Mouse (Mus musculus) yolk sac, embryonic 10.5 days (tissue): ENCODE results near the gene Metrnl.
A peak's percentile ranks its signal among the peaks of the same experiment; 100 is the strongest.

Source experiments
- DNase-seq: peaks from one replicate; pipeline ENCODE4 v3.0.0-alpha.2; 2017; ENCODE audit warnings: low spot score

Gene Metrnl

DNA sequence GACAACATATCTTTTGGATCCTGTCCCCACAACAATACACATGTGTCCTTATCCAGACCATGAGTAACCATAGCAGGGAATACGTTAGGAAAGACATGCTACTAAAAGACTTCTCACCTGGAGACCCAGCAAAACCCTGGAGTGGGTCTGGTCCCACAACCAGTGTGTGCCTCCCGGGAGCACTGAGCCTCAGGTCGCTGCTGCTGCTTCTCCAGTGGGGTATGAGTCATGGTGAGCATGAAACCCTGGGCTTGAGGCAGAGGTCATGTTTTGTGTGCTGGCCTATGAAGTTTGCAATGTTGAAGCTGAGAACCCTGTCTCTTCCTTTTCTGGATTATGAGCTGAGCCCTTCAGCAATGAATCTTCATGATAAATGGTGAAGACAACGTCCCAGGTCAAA lies 15.3 kb upstream of the Metrnl start:
- DNase-seq: no peak

DNA sequence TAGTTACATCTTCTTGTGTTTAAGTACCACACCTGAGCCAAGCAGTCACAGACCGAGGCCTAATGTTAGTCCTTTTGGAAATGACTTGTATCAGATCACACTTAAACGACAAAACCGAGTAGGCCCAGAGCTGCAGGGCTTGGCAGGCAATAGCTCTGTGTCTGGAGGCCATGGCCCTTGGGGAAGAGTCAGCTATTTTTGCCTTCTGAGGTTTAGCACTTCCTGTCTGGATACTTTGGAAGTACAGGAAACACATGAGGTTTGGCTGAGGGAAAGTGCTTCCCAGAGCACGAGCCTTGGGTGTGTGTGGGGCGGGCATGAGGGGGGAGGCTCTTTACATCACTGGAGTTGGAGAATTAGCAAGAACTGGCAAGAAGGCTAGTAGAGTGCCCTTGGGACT lies 14.7 kb upstream of the Metrnl start:
- DNase-seq: no peak

DNA sequence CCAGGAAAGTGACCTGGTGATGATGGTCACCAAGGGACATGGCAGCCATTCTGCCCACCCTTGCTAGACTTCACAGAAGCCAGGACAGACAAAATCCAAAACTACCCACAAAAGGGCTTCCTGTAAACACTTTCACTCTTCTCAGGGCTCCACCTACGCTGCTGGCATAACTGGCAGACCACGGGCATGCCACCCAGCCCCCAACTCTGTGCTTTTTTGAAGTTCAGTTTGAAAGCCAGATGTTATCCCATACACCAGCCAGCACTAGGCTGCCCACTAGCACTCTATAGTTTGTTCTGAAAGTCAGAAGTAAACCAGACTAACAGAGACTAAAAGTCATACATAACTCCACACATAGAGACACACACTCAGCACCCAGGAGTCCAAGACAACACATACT lies 13.3 kb upstream of the Metrnl start:
- no peak for DNase-seq

DNA sequence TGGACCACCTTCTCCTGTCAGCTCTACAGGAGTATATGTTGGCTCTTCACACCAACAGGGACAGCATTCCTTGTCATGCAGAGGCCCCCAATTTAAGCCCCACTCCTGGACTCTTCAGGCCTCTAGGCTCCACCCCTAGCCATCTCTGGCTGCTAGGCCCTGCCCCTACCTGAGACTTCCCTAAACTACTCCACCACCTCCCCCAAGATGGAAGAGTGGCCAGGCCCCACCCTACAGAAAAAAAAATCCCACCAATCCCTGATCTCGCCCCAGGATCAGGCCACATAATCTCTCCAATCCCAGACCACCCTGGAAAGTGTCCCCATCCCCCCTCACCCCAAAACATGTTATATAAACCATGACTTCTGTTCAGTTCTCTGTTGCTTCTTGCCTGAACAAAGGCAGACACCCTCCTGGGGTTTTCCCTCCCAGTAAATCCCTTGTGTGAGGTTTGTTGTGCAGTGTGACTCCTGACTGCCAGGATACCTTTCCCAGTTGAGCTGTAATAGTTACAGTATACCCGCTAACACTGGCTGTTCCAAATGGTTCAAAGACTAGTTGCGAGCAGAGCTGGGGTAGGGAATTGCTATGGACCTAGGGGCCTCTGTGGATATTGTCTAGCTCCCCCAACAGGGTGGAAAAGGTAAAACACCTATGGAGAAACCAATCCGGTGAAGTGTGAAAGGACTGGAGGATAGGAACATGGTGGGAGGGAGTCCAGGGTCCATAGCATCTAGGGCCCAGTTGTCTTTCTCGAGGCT lies 5.9 kb upstream of the Metrnl start:
- no peak for DNase-seq

DNA sequence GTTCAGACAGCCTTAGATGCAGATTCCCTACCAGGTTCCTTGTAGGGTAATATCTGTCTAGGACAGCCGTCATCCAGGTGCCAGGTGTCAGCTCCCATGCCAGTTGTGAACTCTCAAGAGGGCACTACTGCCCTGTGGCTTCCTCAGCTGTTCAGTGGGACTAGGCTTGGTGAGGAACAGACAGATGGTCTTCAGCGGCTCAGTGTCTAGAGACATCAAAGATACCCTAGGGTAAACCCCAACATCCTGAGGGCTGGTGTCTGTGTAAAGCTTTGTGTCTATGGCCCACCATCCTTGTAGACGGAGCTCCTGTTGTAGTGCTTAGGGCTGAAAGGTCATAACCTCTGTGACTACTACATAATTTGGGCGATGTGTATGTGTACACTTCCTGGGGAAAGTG lies 4.1 kb upstream of the Metrnl start:
- no peak for DNase-seq

DNA sequence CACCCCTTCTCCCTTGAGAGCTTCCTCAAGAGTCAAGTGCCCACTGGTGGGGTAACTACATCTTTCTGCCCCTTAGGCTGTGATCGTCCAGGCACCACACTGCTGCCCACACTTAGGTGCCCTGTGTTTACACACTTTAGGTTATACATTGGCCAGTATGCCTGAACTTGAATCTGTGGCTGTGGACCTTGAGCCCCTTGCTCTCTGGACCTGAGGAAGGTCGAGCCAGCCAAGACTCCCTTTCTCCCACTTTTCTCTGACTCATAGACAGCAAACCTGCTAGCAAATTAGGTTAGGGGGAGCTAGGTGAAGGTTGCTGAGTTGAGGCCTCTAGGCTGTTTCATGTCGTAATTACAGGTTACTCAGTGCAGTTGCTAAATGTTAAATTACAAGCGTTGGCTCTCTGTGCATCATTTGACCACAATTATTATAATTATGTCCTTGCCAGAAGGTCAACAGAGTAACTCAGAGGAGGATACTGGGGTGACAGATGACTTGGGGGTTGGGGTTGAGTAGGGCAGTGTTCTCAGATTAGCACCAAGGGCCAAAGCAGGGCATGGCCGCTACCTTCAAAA lies 2.9 kb upstream of the Metrnl start:
- no peak for DNase-seq

DNA sequence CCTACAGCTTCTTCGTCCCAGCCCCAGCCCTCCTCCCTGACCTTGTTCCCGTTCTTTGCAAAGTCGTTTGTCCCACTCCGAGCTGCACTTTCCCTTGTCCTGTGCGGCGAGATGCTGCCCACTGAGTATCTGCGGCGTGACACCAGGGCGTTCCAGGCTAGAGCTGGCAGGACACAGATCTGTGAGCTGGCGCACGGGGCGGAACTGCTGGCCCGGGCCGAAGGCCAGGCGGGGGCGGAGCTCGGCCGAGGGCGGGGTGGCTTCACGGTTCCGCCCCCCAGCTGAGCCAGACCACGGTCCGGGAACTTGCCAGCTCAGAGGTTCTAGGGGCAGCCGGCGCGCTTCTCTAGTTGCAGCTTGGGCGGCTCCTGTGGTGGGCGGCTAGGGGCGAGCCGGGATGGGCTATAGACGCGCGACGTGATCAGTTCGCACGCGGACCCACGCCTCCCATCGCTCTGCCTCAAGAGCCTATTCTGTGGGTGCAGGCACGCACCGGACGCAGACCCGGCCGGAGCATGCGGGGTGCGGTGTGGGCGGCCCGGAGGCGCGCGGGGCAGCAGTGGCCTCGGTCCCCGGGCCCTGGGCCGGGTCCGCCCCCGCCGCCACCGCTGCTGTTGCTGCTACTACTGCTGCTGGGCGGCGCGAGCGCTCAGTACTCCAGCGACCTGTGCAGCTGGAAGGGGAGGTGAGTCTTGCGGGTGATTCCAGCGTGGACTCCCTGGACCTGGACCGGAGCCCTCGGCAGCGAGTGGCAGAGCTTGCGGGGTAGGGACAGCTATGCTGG lies 959 bp downstream of the Metrnl start:
- peak; percentile 90 for DNase-seq

DNA sequence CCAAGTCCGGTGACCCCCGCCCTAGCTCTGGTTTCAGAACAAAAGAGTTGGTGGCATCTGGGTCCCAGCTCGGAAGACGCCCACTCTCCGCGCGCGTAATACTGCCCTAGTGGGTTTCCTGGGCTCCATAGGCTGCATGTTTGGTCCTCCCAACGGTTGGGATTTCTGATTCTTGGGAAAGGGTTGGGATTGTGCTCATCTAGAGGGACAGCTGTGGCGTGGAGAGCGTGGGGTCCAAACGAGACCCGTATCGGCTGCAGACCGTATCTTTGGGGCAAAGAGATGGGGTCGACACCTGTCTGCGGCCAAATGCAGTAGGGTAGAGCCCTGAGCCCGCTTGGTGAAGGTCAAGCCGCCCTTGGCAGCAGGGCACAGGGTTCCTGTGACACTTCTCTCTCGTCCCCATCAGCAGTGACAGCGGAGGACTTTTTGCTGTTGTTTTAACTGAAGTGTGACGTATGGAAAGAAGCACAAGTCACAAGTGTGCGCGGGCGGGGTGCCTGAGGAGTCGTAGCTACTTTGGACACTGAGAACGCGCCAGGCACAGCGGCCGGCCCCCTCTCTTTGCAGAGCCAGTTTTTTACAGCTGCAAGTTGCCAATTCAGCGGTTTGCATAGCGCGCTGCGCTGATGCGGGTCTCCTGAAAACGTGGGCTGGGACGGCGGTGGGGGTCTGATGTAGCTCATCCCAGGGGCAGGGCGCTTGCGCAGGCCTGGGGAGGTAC lies 1.7 kb downstream of the Metrnl start:
- peak; percentile 35 for DNase-seq

DNA sequence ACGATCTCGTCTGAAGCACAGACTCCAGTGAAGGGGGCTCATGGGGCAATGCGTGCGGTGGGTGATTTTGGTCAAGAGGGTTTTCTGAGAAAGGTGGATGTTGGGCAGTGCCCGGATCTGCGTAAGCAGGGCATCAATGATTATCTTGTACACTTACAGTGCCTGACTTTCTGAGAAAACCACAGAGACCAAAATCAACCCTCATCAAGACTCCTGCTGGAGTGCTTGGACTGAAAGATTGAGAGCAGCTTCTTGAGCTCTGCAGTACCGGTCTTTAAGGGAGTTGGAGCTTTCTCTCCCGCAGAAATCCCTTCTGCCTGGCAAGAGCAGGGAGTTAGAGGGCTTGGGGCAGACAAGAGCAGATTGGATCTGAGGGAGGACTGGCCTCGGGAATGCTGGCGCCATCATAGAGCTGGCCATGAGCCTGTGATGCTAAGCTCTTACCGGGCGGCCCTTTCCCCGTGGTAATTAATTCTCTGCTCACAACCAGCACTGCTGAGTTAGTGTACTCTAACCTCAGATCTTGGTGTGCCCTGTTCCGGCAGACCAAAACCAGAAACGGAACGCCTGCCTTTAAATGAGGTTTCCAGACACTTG lies 2.4 kb downstream of the Metrnl start:
- no peak for DNase-seq

DNA sequence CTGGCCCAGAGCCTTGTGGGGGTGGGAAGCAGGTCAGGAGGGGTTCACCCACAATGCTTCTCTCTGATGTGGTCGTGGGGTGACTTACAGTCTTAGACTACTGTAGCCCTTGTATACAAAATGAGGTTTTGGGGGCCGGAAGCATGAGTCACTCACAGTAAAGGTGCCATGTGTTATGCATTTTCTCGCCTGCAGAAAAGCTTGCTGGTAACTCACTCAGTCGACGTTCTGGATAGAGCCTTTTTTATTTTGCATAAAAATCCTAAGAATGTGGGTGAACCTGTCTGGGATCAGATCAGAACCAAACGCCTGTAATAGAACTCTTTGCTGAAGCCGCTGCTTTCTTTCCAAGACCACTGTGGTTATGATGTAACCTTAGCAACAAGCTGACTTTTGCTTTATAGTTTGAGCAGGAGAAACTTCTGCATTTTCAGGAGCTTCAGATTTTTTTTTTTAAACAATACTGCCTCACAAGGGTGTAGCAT lies 5.2 kb downstream of the Metrnl start:
- no peak for DNase-seq

DNA sequence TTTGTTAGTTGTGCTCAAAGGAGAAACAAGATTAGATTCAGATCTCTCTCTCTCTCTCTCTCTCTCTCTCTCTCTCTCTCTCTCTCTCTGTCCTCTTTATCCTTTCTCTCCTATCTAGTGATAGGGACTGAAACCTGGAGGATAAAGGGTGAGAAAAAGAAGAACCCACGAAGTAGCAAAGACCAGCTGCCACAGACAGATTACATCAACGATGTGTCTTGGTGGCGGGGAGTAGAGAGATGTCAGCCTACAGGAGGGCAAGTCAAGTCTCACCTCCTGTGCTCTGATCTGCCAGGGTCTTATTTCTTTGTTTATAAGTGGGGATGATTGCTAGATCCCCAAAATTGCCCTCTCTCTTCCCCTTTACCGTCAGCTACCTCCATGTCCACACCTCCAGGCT lies 7.9 kb downstream of the Metrnl start:
- DNase-seq: no peak

DNA sequence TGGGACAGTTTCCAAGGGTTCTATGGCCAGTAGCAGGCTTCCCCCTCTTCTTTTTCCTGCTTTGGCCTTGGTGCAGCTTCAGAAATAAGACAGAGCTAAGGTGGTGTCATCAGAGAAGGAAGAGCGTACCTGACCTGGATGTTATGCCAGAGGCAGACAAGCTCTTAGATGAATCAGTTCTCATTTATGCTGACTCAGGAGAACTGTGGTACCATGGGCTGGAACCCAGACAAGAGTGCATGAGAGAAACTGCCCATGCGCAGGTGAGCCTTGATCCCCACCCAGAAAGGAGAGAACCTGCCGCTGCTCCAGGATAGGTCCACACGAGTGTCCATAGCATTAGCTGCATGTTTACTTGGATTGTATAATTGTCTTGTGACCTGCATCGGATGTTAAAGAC lies 8.9 kb downstream of the Metrnl start:
- DNase-seq: no peak

DNA sequence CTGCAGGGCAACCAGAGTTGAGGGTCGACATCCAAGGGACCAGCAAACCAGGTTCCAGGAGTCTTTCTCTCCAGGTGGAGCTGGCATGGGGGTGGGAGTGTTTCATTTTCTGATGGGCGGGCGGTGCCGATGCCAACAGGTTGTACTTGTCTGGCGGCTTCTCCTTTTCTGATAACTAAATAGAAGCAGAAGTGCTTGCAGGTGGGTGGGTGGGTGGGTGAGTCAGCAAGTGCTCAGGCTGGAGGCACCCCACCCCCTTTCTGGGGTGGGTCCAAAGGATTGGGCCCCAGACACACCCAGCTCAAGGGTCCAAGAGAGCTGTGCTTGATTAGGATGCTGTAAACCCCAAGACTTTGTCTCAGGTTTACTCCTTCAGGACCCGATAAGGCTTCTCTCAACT lies 11.6 kb downstream of the Metrnl start:
- no peak for DNase-seq

DNA sequence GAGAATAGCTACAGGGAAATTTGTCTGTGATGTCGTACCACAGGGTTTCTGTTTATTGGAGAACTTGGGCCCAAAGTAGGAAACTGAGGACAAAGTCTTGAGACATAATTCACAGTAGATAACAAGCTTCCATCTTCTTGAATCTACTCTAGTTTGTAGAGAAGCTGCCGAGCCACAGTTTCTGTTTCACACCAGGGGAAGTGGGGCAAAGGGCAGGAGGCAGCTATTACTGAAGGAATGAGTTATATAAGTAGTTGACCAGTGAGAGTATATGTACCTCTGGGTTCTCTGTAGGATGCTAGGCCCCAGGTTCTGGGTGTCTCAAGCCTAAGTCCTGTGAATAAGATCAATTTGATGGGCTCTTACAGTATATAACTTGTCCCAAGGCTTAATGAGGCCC lies 12.2 kb downstream of the Metrnl start:
- no peak for DNase-seq

DNA sequence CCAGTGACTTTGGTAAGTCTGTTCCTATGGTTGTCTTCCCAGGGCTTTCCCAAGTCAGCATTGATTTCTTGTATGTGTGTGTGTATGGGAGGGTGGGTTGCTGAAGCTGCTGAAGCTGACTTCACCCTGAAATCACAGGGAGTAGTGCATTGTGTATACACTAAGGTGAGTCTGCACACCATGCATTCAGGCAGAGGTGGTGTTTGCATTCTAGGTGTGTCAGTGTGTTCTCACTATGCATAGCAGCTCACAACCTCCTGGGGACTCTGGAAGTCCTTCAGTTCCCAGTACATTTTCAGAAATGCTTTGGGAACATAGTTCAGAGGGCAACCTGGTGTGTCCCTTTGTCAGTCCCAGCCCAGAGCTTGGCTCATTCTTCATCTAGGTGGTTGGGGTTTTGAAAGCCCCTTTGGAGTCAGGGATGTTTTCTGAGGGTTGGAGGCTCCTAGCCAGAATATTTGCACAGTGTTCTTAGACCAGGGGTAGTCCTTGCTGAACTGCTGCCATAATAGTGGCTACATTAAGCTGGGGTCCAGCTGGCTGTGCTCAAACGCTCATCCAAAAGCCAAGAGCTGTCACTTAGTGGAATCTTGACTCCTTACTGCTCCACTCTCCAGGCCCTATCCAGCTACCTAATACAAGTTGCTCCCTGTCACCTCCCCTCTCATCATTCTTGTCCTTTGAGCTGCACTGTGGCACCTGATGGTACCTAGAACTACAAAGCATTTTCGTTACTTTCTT lies 13.6 kb downstream of the Metrnl start:
- DNase-seq: no peak

DNA sequence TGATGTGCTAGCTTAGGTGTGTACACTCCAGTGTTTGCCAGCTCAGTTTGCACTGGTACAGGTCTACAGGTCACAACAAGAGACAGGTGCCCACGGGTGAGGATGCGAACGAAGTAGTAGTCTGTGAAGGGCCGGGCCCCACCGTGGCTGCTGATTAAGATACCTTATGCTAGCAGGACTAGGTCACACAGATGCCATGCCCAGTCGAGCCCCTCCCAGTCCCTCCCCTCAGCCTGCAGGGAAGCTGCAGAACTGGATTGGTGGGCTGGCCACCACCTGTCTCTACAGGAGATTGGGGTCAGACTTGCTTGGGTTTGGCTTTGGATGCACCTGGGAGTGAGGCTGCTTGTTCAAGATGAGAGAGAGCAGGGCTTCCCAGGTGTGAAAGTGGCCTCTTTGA lies 16.4 kb downstream of the Metrnl start:
- DNase-seq: no peak

DNA sequence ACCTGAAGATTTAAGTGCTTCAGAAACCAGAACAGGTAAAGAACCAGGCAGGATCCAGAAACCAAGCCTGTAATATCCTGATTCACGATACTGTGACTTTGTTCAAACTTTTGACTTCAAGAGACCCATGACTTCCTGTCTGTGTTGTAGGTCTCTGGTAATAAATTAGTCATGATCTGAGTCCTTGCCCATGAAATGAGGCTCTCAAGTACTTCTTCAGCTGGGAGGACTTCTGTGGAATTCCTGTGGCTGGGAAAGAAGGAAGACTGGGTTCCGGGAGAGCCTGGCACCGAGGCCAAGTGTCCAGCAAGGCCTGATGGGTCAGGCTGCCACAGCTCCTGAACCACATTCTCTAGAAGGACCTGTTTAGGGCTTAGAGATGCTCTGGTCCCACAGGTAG lies 19.4 kb downstream of the Metrnl start:
- DNase-seq: no peak

DNA sequence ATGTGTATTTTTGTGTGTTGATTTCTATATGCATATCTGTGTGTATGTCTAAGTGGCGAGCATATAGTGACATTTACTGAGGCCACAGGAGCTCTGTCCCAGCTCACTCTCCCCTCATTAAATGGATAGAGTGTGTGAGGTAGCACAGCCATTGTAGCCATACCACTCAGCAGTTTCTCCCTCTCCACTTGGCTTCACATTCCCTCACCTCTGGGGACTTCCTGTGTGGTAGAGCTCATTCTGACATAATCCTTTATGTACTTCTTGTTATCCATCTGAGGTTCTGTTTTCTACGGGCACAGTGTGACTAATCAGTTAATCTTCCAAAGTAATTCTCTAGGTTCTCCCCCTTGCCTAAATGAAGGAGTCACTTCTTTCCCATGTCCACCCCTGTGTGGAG lies 21.1 kb downstream of the Metrnl start:
- DNase-seq: no peak

DNA sequence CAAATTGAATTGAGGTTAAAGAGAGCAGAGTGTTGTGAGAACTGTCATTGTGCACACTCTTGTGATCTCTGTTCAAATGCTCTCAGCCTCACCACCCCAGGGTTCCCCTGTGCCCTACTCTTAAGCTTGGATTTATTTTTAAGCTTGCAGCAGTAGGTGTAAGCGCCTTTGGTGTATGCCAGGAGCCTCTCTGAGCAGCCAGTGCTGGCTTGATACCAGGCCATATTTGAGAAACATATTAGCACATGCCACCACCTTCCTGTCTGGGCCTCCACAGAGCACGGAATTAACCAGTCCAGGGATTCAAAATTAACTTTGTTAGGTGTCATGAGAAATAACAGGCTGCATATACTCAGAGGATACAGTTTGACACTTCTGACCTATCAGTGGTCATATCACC lies 25.3 kb downstream of the Metrnl start:
- no peak for DNase-seq

DNA sequence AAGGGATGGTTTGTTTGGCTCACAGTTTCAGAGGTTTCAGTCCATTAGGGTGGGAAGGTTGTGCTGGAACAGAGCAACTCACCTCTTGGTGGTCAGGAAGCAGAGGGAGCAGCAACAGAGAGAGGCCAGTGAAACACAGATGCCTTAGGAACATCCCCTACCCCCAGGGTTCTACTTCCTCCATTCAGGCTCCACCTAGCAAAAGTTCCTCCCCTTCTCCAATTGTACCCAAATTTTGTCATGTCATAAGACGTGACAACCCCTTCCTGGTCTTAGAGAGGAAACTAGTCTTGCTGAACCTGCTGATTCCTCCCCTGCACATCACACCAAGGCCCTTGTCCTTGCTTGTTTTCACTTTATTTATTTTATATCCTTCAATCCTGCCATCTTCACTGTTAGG lies 32.8 kb downstream of the Metrnl start:
- no peak for DNase-seq

DNA sequence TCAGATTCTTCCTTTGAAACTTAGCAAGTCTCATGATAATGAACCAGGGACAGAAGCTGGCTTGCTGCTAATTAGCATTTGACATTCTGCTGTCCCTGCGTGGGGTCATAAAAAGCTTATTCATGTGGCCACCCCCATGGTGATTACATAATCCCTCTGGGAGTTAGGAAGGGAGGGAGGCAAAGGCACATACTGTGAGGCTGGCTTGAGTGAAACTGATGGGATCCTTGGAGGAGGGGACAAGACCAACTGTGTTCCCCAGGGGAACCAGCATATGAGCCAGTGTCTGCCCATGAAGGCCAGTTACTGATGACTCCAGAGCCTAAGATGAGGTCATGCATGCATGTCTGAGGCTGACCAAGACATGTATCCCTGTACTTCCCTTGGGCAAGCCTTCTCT lies 33.5 kb downstream of the Metrnl start:
- no peak for DNase-seq
